Mouse (Mus musculus): ENCODE data around the gene Jmjd8.

GRCm38 (mm10) chr17:25795609-25796092 lies 33.0 kb upstream of the Jmjd8 start, which contains the start of gene AC134908.4:
- no peak for TF ChIP-seq POLR2A (IDR thresholded peaks at IDR 0.05; ENCODE audit: borderline replicate concordance, extremely low read depth, low read depth, low read length)
- no peak for TF ChIP-seq CTCF (IDR thresholded peaks at IDR 0.05; ENCODE audit: insufficient read depth, low read length)

Measured in lung, adult 2 months (tissue).